Mouse (Mus musculus) kidney, postnatal 4 days (tissue): ENCODE data around the gene Ssx2ip.

Experiments used
- DNase-seq, 2 experiments: peaks; one replicate each; pipeline ENCODE4 v3.0.0; 2021; ENCODE audit warnings: mixed read lengths in 2 of 2

Gene Ssx2ip

GRCm38 (mm10) chr3:146404311-146405201, at the start of gene Ssx2ip:
TSS of gene Ssx2ip (plus strand) at chr3:146404642.
- DNase-seq, result peak; percentile 99 to 100

GRCm38 (mm10) chr3:146355146-146355545, 49.3 kb upstream of the Ssx2ip start:
- no peak for DNase-seq

- no peak for DNase-seq
These were observed 39.0 kb upstream of the Ssx2ip start for GRCm38 (mm10) chr3:146365471-146365870.

- DNase-seq, result no peak
These were observed 37.4 kb upstream of the Ssx2ip start for GRCm38 (mm10) chr3:146367058-146367457.

GRCm38 (mm10) chr3:146370553-146371095, 33.8 kb upstream of the Ssx2ip start:
- no peak for DNase-seq

- DNase-seq, result no peak
These were observed 33.2 kb upstream of the Ssx2ip start for GRCm38 (mm10) chr3:146371201-146371600.

- no peak for DNase-seq
These were observed 29.8 kb upstream of the Ssx2ip start for GRCm38 (mm10) chr3:146374596-146375175.

- no peak for DNase-seq
These were observed 29.2 kb upstream of the Ssx2ip start for GRCm38 (mm10) chr3:146375224-146375657.

- DNase-seq, result no peak
These were observed 27.9 kb upstream of the Ssx2ip start for GRCm38 (mm10) chr3:146376337-146377130.

- no peak for DNase-seq
These were observed 27.2 kb upstream of the Ssx2ip start for GRCm38 (mm10) chr3:146377216-146377615.

- peak in 1 of 2 experiments; percentile 10 for DNase-seq
These were observed 25.7 kb upstream of the Ssx2ip start for GRCm38 (mm10) chr3:146378753-146379152.

GRCm38 (mm10) chr3:146379740-146380466, 24.5 kb upstream of the Ssx2ip start:
- DNase-seq, result peak in 1 of 2 experiments; percentile 10

GRCm38 (mm10) chr3:146380874-146381273, 23.6 kb upstream of the Ssx2ip start:
- no peak for DNase-seq

GRCm38 (mm10) chr3:146381471-146381870, 23.0 kb upstream of the Ssx2ip start:
- DNase-seq, result no peak

GRCm38 (mm10) chr3:146386800-146387199, 17.6 kb upstream of the Ssx2ip start:
- no peak for DNase-seq

GRCm38 (mm10) chr3:146392656-146393321, 11.7 kb upstream of the Ssx2ip start:
- no peak for DNase-seq

GRCm38 (mm10) chr3:146393641-146394100, 10.8 kb upstream of the Ssx2ip start:
- DNase-seq, result no peak

GRCm38 (mm10) chr3:146396256-146396655, 8.2 kb upstream of the Ssx2ip start:
- no peak for DNase-seq

- no peak for DNase-seq
These were observed 7.5 kb upstream of the Ssx2ip start for GRCm38 (mm10) chr3:146396934-146397333.

GRCm38 (mm10) chr3:146397847-146398246, 6.6 kb upstream of the Ssx2ip start:
- DNase-seq, result no peak

GRCm38 (mm10) chr3:146399203-146399602, 5.2 kb upstream of the Ssx2ip start:
- no peak for DNase-seq

- no peak for DNase-seq
These were observed 672 bp upstream of the Ssx2ip start for GRCm38 (mm10) chr3:146403770-146404169.
